Mouse (Mus musculus) midbrain, embryonic 11.5 days (tissue): ENCODE results near the gene Snapc5. TPM values are rescaled to one million over a fixed set of nuclear protein-coding genes. Genes with fewer than 3 reads are reported as not detected.
"Not testable (repeated sequence)": the region's sequence is repeated elsewhere in the genome, so short reads cannot be mapped to it uniquely, and the experiment has no call there.

Experiments
- ATAC-seq: fragments of 200-750 bp; cut with Nextera tagmentation; 2 replicates; pipeline ENCODE4 v1.8.0; 2017; ENCODE audit warnings: moderate TSS enrichment, moderate library complexity; ENCODE audit not compliant: low FRiP score
- DNase-seq: peaks from one replicate; pipeline ENCODE4 v3.0.0; 2015; ENCODE audit warnings: low spot score; ENCODE audit errors: missing footprints
- H3K27ac ChIP-seq: fragments of 300-500 bp; sonication (generic); 2 replicates; pipeline ENCODE4 v1.5.1; 2014; ENCODE audit warnings: low read depth, low read length
- H3K27me3 ChIP-seq: fragments of 300-500 bp; sonication (generic); 2 replicates; pipeline ENCODE4 v1.6.1; 2014; ENCODE audit warnings: mild to moderate bottlenecking, low read length, moderate library complexity, mixed read lengths; ENCODE audit not compliant: control insufficient read depth, insufficient read depth
- H3K36me3 ChIP-seq: fragments of 300-500 bp; sonication (generic); 2 replicates; pipeline ENCODE4 v1.6.1; 2014; ENCODE audit warnings: mild to moderate bottlenecking, low read length, moderate library complexity, mixed read lengths; ENCODE audit not compliant: control insufficient read depth, insufficient read depth
- H3K4me1 ChIP-seq: fragments of 300-500 bp; sonication (generic); 2 replicates; pipeline ENCODE4 v1.6.1; 2014; ENCODE audit warnings: low read length; ENCODE audit not compliant: control insufficient read depth, insufficient read depth
- H3K4me2 ChIP-seq: fragments of 300-500 bp; sonication (generic); 2 replicates; pipeline ENCODE4 v1.6.1; 2014; ENCODE audit warnings: mild to moderate bottlenecking, moderate library complexity
- H3K4me3 ChIP-seq: fragments of 300-500 bp; sonication (generic); 2 replicates; pipeline ENCODE4 v1.5.1; 2014; ENCODE audit warnings: low read depth, low read length
- H3K9ac ChIP-seq: fragments of 300-500 bp; sonication (generic); 2 replicates; pipeline ENCODE4 v1.6.1; 2014; ENCODE audit warnings: low read length
- H3K9me3 ChIP-seq: fragments of 300-500 bp; sonication (generic); 2 replicates; pipeline ENCODE4 v1.6.1; 2016; ENCODE audit warnings: low read length; ENCODE audit not compliant: control insufficient read depth
- WGBS: fragments of 180-500 bp; shearing (Covaris S2); extraction: QIAGEN DNeasy Blood & Tissue Kit; methylation state at CpG from one replicate; pipeline ENCODE4 v1.1.7; 2014; 5-methylcytosine and 5-hydroxymethylcytosine counted together
- polyA plus RNA-seq: library from polyadenylated mRNA; unstranded; fragments of >200 nt; fragmentation: Nextera tagmentation; extraction: Ambion mirVana; gene quantifications from 2 replicates; pipeline ENCODE4 v1.2.1, GENCODE M21; 2014

The Snapc5 gene
- polyA plus RNA-seq, 1 experiment from 2014 or later: 37.3 TPM

DNA sequence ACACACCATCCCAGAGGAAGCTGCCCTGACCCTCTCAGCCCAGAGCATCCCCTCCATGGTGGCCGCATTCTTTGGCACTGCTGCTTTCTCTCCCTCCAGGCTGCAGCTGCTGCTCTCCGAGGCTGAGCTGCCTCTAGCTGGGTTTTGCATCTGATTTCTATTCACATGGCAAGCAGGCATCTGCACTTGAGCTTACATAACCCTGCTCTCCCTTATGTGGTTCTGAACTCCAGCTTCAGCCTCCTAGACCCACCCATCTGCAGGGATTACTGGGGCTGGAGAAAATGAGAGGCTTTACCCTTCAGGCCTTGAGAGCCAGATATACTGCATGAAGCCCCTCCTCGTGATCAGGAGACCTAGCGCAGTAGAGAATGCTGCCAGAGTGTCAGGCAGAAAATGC lies 16.5 kb downstream of the Snapc5 start:
- Histone ChIP-seq H3K9me3 (no peaks in the 10 kb centered on the region), H3K9ac (no peak overlapping the region), H3K4me3 (no peak overlapping the region), H3K27ac (no peak overlapping the region; the same call in 1 of the 2 replicates), H3K4me1 (no peaks in the 10 kb centered on the region), H3K36me3 (peaks cover 9% of the 10 kb centered on the region), H3K4me2 (no peak overlapping the region), H3K27me3 (no peaks in the 10 kb centered on the region)
- WGBS: 73% methylated on average over 4 of the region's 4 CpGs
- no peak for DNase-seq
- ATAC-seq: no peak

DNA sequence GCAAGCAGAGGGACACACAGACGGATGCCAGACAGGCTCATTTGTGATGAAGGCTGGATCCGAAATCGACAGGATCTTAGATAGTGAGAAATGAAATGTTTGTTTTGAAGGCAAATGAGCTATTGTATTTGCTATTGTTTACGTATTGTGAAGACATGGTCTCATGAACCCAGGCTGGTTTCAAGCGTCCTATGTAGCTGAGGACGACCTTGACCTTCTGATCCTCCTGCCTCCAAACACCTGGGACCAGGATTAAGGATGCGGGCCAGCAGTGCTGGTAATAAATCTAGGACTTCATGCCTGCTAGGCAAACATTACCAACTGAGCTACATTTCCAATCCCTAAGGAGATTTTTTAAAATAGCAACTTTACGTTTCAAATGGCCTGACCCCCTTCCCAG lies 18.4 kb downstream of the Snapc5 start:
- Histone ChIP-seq H3K27ac (no peak overlapping the region), H3K4me2 (no peak overlapping the region), H3K27me3 (no peaks in the 10 kb centered on the region), H3K36me3 (peaks cover 9% of the 10 kb centered on the region), H3K9ac (no peak overlapping the region), H3K9me3 (no peaks in the 10 kb centered on the region), H3K4me1 (no peaks in the 10 kb centered on the region), H3K4me3 (no peak overlapping the region)
- ATAC-seq: no peak
- DNase-seq: no peak
- 90% methylated on average over 8 of the region's 8 CpGs for WGBS

DNA sequence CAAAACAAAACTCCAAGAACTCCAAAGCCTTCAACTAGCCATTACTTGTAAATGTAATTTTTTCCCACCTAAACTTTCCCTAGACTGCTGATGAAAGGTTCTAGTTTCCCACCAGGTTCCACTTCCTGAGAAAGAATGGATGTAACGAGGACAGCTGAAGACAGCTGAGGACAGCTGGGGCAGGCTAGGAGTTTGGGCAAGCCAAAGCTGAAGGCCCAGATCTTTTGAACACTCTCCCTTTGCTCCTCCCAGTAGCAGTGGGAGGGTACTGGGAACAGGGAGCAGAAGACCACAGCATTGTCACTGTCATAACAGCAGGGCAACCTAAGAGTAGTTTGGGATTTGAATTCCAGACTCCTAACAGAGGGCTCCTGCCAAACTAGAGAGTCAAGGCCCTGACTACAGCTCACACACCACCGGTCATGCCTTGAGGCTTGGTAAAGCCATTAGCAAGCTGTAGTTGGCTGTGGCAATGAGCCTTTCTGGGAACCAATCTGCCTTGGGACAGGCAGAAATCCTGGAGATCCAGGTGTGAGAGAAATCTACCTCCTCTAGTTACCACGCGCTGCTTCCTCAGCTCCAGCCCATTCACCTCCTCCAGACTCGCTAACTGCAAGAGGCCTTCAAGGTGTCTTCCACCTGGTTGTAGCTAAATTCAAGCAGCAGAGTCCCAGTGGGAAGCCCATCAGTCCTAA lies 19.1 kb downstream of the Snapc5 start:
- ATAC-seq (no peak), DNase-seq (no peak)
- Histone ChIP-seq H3K27me3 (no peaks in the 10 kb centered on the region), H3K4me3 (no peak overlapping the region), H3K27ac (no peak overlapping the region), H3K9me3 (no peaks in the 10 kb centered on the region), H3K4me1 (no peaks in the 10 kb centered on the region), H3K4me2 (no peak overlapping the region), H3K36me3 (peaks cover 4% of the 10 kb centered on the region), H3K9ac (no peak overlapping the region)
- WGBS: 93% methylated on average over 5 of the region's 5 CpGs

DNA sequence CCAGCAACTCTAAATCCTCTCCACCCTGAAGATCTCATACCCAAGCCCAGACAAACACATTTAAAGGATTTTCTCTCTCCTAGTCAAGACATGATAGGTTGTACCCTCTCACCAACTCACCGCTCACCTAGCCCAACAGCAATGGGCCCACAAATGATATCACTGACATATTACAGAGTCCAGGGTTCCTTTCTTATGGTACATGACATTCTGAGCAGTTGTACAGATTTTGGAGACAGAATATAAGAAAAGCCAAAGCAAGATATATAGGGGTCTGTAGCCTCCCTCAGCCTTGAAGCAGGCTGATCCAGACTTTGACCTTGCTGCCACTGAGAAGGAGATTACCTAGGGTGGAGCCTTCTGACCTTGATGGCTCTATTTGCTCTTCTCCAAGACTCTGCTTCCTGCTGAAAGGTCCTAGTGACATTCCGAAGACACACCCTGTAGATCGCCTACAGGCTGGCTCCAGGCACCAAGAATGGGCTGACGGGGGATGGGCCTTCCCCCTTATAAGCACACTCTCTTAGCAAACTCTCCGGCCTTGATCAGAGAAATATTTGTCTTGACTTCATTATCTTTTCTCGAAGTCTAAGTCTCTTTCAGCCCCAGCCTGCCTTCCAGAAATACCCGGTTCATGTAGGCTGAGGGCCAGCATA lies 19.8 kb downstream of the Snapc5 start:
- not testable (repeated sequence) for DNase-seq, H3K9ac ChIP-seq, H3K4me3 ChIP-seq, H3K27me3 ChIP-seq, ATAC-seq, H3K27ac ChIP-seq, H3K36me3 ChIP-seq, H3K4me1 ChIP-seq, H3K4me2 ChIP-seq, H3K9me3 ChIP-seq
- 89% methylated on average over 7 of the region's 7 CpGs for WGBS

- Histone ChIP-seq H3K27ac (no peak overlapping the region), H3K4me3 (no peak overlapping the region), H3K9ac (no peak overlapping the region), H3K27me3 (no peaks in the 10 kb centered on the region), H3K36me3 (no peaks in the 10 kb centered on the region; the same call in 1 of the 2 replicates), H3K9me3 (no peaks in the 10 kb centered on the region), H3K4me2 (no peak overlapping the region), H3K4me1 (no peaks in the 10 kb centered on the region)
- DNase-seq (no peak), ATAC-seq (no peak)
- WGBS: 85% methylated on average over 2 of the region's 2 CpGs
Observed at GRCm38 (mm10) chr9:64199897-64200296, 20.8 kb downstream of the Snapc5 start.

GRCm38 (mm10) chr9:64202331-64202730 lies 23.3 kb downstream of the Snapc5 start:
- no peak overlapping the region for H3K4me3 ChIP-seq
- no peaks in the 10 kb centered on the region for H3K4me1 ChIP-seq
- no peak overlapping the region for H3K27ac ChIP-seq
- no peak overlapping the region for H3K9ac ChIP-seq
- H3K36me3 ChIP-seq: no peaks in the 10 kb centered on the region
- no peaks in the 10 kb centered on the region for H3K27me3 ChIP-seq
- ATAC-seq: no peak
- no peaks in the 10 kb centered on the region for H3K9me3 ChIP-seq
- no peak overlapping the region for H3K4me2 ChIP-seq
- DNase-seq: no peak

DNA sequence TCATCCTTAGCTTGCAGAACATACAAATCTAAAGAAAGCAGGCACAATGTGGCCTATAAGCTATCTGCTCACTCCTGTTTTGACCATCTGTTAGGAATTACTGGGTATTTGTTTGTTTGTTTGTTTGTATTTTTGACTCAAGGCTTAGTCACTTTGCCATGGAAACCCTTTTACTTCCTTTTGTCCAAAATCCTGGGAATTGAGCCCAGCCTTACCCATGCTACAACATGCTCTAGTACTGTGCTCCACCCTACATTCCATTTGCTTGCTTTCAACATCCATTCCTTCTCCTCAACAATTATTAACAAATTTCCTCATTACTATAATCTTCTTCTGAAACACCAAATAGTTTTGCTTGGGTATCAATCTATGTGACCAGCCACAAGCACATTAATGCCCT lies 23.8 kb downstream of the Snapc5 start:
- no peak for DNase-seq
- no peak overlapping the region for H3K4me3 ChIP-seq
- H3K9me3 ChIP-seq: no peaks in the 10 kb centered on the region
- H3K27ac ChIP-seq: no peak overlapping the region
- H3K9ac ChIP-seq: no peak overlapping the region
- no peak overlapping the region for H3K4me2 ChIP-seq
- no peak for ATAC-seq
- no peaks in the 10 kb centered on the region for H3K27me3 ChIP-seq
- H3K4me1 ChIP-seq: no peaks in the 10 kb centered on the region
- H3K36me3 ChIP-seq: no peaks in the 10 kb centered on the region

GRCm38 (mm10) chr9:64207509-64208084 lies 28.5 kb downstream of the Snapc5 start:
- Histone ChIP-seq H3K4me3 (no peak overlapping the region), H3K27me3 (no peaks in the 10 kb centered on the region), H3K36me3 (peaks cover 3% of the 10 kb centered on the region; the same call in 1 of the 2 replicates), H3K4me1 (no peaks in the 10 kb centered on the region), H3K9ac (no peak overlapping the region), H3K27ac (no peak overlapping the region), H3K4me2 (no peak overlapping the region), H3K9me3 (no peaks in the 10 kb centered on the region)
- ATAC-seq (no peak), DNase-seq (no peak)
- WGBS: 85% methylated on average over 3 of the region's 3 CpGs

GRCm38 (mm10) chr9:64214452-64214851 lies 35.4 kb downstream of the Snapc5 start:
- Histone ChIP-seq H3K27me3 (no peaks in the 10 kb centered on the region), H3K9me3 (no peaks in the 10 kb centered on the region), H3K27ac (no peak overlapping the region), H3K4me2 (no peak overlapping the region), H3K4me1 (0 out of 2 replicates have a peak, but pooled peaks cover under 1% of the 10 kb centered on the region), H3K36me3 (peaks cover 3% of the 10 kb centered on the region; the same call in 1 of the 2 replicates), H3K9ac (no peak overlapping the region), H3K4me3 (no peak overlapping the region)
- 93% methylated on average over 17 of the region's 17 CpGs for WGBS
- no peak for DNase-seq
- ATAC-seq: no peak
